Mouse (Mus musculus) mouse embryonic stem cell (cell line): ENCODE results near the gene Gm4969.
"Not testable (repeated sequence)": the region's sequence is repeated elsewhere in the genome, so short reads cannot be mapped to it uniquely, and the experiment has no call there.

Experiments used
- in situ Hi-C, 2 experiments: fragments of 300-500 bp; cut with MboI; formaldehyde crosslinking; loops; 1 replicate in 1 of 2; 3 replicates in 1 of 2; pipeline ENCODE4 v1.14.3; 2019 to 2020; ENCODE audit warnings: low sequenced_read_pairs in 2 of 2, low pct_unique_long_range_greater_than_20kb in 1 of 2, mixed read lengths in 1 of 2; ENCODE audit not compliant: unreplicated experiment in 1 of 2

Gene Gm4969

DNA sequence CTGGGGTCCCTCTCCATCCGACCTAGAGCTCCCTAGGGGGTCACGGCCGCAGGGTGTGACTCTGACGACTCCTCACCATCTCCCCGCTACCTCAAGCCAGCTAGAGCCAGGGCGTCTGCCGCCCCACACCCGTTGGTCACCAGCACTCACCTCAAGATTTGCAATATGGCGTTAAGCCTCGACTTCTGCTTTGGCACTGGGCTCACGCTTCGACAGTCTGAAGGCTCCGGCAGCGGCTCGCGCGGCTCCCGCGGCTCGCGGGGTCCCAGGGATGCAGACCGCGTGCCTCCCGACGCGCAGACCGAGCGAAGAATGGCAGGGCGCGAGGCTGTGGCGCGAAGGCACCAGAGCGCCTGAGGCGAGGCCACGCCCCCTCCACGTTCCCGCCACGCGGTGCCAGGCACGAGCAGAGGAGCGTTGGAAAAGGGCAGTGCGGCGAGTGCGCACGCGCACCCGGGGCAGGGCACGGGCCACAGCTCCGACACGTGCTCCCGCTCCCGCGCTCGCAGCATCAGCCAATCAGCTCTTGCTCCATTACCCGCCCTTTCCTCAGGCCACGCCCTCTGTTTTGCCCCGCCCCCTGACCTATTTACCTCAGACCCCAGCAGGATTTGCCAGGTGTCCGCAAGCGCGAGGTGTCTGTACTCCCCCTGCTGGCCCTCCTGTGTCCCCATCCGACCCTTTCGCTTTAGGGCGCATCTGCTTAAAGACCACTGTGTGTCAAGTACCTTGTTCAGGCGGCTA, at the start of gene Gm4969:
TSS of gene Gm4969 (minus strand) at position 341 of the 744 bp plus-strand sequence.
- in situ Hi-C loops, result no loop called here

DNA sequence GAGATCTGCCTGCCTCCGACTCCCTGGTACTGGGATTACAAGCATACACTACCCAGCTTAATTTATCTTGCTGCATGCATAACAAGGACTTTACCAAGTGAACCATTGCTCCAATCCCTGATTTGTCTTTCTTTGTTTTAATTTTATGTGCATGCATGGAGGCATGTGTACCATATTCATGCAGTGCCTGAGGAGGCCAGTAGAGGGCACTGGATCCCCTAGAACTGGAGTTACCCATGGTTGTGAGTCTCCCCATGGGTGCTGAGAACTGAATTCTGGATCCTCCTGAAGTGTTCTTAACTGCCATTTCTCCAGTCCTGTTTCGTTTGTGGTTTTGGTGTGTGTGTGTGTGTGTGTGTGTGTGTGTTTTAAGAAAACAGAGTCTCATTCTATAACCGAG, 48.8 kb upstream of the Gm4969 start:
- in situ Hi-C loops, result no loop called here

DNA sequence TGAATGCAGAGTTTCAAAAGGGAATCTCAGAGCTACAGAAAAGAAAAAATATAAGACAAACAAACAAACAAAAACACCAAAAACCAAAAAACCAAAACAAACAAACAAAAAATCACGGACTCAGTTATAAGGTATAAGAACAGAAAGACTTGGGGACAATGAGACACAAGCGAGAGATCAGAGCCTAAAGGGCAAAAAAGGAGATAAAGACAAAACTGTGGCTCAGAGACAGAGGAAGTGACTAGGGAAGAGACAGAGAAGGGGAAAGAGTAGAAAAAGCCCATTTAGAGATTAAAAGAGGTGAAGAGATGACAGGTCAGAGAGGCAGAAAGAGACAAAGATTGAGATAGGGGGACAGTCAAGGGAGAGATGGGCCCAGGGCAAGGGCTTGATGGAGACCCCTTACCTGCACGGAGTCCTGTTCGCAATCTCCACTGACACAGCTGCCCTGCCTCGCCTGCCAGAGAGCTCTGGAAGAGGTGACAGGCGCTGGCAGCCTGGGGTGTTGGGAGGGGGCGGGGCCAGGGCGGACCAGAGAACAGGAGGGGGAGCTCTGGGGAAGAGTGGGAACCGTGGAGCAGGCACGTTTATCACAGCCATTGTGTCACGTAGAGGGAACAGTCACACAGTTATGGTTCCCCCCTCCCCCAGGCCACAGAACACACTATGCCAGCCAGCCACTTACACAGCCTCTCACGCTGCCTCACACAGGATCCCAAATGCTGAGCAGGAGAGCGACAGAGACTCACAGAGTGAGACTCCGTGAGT, 47.7 kb upstream of the Gm4969 start, which contains the start of gene Gipr:
TSS of gene Gipr (minus strand) at position 472 of the 768 bp plus-strand sequence.
- in situ Hi-C loops, result no loop called here

DNA sequence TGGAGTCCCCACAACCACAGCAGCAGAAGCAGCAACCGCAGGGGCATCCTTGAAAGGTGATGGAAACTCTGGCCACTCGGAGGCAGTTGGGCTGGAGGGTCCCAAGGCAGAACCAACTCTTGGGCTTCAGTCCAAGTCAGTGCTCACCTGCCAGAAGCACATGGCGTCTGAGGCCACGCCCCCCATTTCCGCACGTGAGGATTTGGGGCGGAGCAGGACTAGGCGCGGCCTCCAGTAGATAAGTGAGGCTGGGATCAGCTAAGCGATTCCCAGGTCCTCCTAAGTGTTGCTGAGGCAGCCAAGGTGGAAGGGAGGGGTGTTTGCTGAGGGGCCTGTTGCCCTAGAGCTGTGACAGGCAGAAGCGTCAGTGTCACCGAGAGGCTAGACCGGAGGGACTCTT, 46.8 kb upstream of the Gm4969 start:
- in situ Hi-C loops, result no loop called here

DNA sequence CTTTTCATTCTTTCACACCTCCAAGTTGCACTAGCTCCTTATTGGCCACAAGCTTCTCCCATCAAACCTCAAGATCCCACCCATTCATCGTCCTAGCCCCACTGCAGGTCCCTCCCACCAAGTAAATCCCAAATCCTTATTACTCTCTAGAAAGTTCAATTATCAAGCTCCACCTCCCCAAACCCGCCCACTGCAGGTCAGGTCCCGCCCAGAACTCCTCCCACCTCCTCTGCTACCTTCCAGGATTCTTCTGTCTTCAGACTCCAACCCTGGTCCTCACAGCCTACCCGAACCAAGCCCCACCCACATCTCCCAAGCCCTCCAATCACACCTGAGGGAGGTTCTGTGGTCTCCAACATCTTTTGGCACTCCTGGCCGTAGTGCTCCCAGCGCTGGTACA, 46.0 kb upstream of the Gm4969 start:
- in situ Hi-C loops, result no loop called here

DNA sequence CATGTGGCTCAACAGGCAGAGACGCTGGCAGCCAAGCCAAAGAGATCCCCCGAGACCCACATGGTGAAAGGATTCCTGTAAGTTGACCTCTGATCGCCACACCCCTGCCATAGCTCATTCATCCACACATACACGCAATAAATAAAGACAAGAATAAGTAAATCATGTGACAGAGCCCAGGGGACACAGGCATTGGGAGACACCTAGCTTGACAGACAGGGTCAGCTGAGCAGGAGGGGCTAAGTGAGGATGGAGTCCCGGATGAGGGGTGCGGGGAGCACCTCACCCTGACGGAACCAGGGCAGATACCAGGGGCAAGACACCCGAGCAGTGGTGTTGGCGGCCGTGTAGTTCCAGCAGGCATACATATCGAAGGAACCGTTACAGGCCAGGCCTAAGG, 45.6 kb upstream of the Gm4969 start:
- in situ Hi-C loops, result no loop called here

DNA sequence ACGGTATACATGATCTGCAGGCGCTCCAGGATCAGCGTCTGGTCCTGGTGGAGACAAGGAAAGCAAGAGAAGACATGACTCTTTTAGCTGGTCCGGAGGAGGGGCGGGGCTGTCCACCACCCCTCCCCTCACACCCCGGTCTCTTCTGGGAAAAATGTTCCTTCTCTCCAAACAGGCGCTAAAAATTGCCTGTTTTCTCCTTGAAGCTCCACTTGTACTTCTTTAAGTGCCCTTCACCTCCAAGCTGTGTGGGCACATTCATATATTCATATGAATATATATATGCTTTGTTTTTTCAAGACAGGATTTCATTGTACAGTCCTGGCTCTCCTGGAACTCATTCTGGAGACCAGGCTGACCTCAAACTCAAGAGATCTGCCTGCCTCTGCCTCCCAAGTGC, 44.8 kb upstream of the Gm4969 start:
- in situ Hi-C loops, result no loop called here

DNA sequence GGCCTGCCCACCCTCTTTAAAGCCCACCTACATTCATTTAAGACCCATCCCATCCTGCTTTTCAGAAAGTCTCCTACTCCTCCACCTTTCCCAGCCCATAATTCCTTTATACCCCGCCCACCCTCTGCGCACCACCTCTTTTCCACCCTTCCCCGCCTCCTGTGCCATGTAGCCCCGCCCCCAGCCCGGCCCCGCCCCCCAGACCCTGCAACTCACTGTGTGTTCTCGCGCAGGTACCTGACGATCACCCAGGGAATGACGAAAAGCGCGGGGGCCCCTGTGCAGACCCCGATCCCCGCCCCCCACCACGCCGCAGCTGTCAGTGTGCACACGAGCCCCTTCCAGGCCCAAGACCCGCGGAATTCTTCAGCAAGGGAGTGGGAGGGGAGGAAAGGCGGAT, 41.9 kb upstream of the Gm4969 start:
- in situ Hi-C loops, result no loop called here

DNA sequence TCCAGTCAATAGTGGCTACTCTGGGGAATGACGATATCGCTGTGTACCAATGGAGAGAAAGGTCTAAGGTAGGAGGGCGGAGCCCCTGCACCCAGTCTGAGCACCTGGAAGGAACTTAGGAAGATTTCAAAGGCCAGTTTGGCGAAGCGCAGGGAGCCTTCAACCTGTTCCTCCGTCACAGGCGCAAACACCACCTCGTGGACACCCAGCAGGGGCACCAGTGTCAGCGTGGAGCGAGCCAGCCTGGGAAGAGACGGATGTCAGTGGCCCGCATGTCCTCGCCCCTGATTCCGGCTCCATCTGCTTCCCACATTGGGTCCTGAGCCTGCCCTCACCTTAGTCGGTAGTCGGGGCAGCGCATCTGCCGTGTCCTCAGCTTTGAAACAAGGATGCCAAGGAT, 41.2 kb upstream of the Gm4969 start:
- in situ Hi-C loops, result no loop called here

DNA sequence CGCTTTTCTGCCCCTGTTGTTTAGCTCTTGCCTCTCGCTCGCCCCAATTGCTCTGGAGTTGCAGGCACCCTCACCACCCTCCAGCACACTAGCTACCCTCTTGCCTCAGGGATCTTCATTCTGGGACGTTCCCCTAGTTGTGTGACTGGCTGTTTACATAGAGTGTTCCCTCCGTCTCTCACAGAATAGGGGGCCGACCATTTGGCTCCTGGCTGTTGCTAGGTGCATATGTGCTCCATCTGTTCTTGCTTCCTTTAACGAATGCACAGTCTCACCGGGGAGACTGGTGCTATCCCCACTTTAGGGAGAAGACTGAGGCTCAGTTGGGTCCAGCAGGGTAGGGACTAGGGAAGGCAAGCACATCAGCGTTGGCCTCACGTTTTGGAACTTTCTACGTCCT, 40.4 kb upstream of the Gm4969 start:
- in situ Hi-C loops, result no loop called here

DNA sequence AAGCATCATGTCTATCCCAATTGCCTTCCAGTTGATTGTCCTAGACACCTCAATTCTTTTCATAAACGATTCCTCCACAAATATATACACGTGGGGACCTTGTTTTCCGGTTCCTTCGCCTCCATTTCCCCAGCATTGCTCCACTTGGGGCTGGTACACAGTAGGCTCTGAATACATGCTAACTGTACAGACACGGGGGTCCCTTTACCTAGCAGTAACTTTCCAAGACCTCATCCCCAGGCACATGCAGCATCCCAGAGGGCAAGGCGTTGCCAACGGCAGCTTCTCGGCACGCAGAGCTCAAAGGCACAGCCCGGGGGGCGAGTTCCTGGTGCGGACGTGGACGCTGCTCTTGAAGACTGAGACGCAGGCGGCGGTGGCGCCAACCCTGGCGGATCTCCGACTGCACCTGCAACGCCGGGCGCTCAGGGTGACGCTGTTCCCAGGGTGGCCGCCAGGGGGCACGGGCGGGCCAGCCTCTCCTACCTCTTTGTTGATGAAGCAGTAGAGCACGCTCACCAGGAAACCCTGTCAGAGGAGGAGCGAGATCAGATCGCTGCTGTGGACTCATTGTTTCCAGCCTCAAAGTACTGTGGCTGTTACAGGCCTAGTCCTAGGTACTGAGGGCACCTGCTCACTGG, 39.1 kb upstream of the Gm4969 start:
- in situ Hi-C loops, result no loop called here

DNA sequence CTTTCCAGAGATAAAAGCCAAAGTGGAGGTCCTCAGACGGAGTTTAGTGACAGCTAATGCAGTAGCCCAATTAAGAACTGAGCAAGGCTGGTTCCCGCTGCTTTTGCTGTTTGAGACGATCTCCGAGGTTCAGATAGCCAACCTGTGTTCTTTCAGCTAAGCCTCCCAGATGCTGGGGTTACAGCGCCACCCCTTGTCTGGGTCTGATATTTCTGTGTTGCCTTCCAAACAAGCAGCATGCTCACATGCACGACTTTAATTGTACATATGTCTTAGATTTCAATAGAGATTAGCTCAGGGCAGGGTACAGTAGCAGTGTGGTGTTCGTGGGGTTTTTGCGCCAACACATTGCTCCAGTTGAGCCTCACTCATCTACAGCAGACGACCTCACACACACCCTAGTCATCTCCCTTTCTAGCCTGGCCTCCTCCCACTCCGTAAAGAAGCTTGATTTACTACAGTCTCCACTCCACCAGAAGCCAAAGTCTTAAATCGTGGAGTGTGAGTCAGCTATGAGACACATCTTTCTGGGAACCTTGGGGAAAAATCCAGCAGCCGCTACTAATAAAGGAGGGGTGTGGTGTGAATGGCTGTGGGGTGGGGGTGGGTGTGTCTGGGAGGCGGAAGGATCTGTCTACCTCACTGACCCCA, 37.8 kb upstream of the Gm4969 start:
- in situ Hi-C loops, result no loop called here

DNA sequence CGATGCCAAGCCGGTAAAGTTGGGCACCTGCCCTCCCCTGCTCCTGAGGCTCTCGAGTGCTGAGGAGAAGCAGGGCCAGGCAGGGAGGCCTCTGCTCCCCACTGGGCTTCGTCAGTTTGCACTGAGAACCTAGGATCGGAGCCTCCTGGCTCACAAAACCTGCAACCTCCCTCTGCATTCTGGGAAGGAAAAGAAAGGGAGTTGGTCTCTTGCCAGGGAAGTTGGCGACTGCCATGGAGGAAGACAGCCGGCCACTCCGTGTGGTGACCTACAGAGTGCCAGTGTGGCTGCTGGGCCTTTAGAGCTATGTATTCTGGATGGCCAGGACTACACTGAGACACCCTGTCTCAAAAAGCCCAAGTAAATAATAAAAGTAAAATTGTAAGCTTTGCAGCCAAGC, 36.6 kb upstream of the Gm4969 start:
- in situ Hi-C loops, result no loop called here

DNA sequence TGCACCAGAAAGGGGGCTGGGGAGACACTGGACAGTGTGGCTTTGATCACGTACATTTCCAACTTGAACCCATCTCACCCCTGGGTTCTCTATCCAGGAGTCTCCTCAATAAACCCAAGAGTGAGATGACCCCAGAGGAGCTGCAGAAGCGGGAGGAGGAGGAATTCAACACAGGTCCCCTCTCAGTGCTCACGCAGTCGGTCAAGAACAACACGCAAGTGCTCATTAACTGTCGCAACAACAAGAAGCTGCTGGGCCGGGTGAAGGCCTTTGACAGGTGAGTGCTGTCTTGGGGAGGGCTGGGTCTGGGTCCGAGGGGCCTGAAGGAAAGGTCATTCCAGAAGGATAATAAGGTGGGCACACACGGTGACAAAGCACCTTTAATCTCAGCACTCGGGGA, 33.0 kb upstream of the Gm4969 start:
- in situ Hi-C loops, result not testable (repeated sequence)

DNA sequence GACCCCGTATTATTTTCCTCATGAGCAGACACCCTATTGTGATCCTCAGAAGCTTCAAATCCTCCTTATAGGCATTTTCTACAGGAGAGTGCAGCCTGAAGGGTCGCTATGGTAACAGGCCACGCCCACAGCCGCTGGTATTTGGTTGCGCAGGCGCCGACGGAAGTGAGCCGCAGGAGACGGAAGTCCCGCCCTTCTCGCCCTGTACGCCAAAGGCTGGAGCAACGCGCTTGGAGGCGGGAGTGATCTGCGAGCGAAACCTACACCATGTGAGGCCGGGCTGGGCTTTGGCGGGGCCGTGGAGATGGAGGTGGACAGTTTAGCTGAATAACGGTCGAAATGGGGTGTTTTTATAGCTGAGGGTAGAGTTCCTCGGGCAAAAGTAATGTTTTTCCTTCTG, 31.5 kb upstream of the Gm4969 start, which contains the start of gene Snrpd2:
TSS of gene Snrpd2 (plus strand) at position 97 of the 400 bp plus-strand sequence.
- in situ Hi-C loops, result no loop called here

DNA sequence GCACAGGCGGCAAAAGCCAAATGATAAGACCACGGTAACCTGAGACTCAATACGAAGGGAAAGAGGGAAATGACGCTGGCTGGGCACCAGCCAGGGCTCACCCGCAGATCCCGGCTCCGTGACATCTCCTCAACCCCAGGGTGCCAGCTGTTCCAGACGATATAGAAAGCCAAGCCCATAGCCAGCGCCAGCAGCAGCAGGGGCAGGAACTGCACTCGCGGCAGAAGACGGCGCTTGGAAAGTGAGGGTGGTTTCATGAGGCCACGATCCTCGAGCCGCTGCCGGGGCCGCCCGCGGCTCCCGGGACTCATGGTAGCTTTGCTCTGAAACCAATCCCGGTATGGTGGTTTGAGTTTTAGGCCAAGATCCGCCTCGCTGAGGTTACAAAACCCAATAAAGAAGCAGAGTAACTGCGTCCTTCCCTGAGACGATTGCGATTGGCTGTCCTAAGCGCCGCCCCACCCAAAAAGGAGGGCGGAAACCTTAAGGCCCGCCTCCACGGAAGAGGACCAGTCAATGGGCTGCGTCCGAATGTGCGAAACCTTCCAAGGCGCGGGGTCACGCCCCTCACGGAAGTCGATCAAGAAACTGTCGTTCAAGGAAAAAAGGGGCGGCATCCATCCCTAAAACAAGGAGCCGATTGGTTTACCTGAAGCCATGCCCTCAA, 30.8 kb upstream of the Gm4969 start, which contains the start of gene Qpctl:
TSS of gene Qpctl (minus strand) at position 417 of the 667 bp plus-strand sequence.
- in situ Hi-C loops, result no loop called here

DNA sequence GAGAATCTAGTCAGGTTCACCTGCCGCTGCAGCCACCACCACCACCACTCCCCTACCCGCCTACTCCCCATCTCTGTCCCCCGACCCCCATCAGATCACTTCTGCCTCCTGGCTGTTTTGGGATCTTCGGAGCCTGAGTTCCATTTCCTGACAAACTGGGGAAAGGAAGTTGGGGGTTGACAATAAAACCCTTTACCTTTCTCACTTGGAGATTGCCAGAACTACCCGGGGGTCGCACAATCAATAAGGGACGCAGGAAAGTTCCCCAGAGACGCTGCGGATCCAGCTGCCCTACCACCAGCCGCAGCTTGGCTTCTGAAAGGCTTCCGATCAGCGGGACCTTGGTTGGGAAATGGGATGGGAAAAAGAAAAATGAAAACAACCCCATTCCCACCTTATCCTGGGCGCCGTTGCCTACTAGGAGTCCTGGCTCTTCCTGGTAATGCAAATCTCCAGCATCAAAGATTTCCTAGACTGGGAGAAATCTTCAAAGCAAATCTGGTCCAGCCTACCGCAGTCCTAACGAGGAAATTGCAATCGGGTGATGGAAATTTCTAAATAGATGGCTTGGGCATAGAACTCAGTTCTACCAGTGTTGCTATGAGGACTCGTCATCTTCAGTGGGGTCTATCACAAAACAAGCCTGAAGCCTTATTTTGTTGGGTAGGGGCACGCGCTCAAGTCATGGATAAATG, 30.2 kb upstream of the Gm4969 start:
- in situ Hi-C loops, result no loop called here

DNA sequence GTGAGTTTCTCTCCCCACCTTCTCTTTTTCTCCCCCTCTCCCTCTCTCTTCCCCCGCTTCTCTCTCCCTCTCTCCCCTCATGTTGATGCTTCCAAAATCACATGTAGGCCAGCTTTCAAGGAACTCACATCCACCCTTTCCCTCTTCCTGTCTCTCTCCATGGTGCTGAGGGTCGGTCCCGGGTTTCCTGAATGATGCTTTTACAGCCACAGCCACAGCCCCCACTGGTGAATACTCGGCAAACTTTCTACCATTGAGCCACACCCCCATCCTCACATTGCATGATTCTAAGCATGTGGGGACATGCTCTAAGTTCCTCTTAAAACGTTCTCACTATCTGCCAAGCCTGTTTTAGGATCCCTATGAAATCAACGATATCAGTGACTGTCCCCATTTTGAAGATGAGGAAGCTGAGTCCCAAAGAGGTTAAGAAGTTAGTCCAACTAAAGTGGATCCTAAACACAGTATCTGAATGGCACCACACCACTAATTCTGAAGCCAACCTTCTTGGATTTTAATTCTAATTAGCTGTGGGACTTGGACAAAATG, 29.4 kb upstream of the Gm4969 start:
- in situ Hi-C loops, result no loop called here
